Mouse (Mus musculus) hindbrain, embryonic 14.5 days (tissue): Measurements from ENCODE around the gene Denr. TPM values are rescaled to one million over a fixed set of nuclear protein-coding genes. Genes with fewer than 3 reads are reported as not detected.

Experiments used
- ATAC-seq: fragments of 200-750 bp; cut with Nextera tagmentation; 2 replicates; pipeline ENCODE4 v1.8.0; 2017; ENCODE audit warnings: moderate number of reproducible peaks, mild to moderate bottlenecking, moderate TSS enrichment, moderate library complexity; ENCODE audit not compliant: low FRiP score
- DNase-seq: peaks from one replicate; pipeline ENCODE4 v3.0.0-alpha.2; 2015; ENCODE audit warnings: low spot score
- H3K27ac ChIP-seq: fragments of 300-500 bp; sonication (generic); 2 replicates; pipeline ENCODE4 v1.5.1; 2014; ENCODE audit warnings: mild to moderate bottlenecking, moderate library complexity
- H3K27me3 ChIP-seq: fragments of 300-500 bp; sonication (generic); 2 replicates; pipeline ENCODE4 v1.6.1; 2014; ENCODE audit warnings: mild to moderate bottlenecking, low read length, mixed read lengths; ENCODE audit not compliant: control insufficient read depth, insufficient read depth
- H3K36me3 ChIP-seq: fragments of 300-500 bp; sonication (generic); replicated peaks from 2 replicates; pipeline ENCODE4 v1.6.1; 2014; ENCODE audit not compliant: control insufficient read depth, insufficient read depth
- H3K4me1 ChIP-seq: fragments of 300-500 bp; sonication (generic); replicated peaks from 2 replicates; pipeline ENCODE4 v1.6.1; 2014; ENCODE audit warnings: antibody characterized with exemption, low read length, mixed read lengths; ENCODE audit not compliant: control insufficient read depth, insufficient read depth
- H3K4me2 ChIP-seq: fragments of 300-500 bp; sonication (generic); replicated peaks from 2 replicates; pipeline ENCODE4 v1.6.1; 2014; ENCODE audit warnings: mild to moderate bottlenecking, moderate library complexity
- H3K4me3 ChIP-seq: fragments of 300-500 bp; sonication (generic); replicated peaks from 2 replicates; pipeline ENCODE4 v1.5.1; 2014; ENCODE audit warnings: mild to moderate bottlenecking, low read length
- H3K9ac ChIP-seq: fragments of 300-500 bp; sonication (generic); 2 replicates; pipeline ENCODE4 v1.6.1; 2014
- H3K9me3 ChIP-seq: fragments of 300-500 bp; sonication (generic); 2 replicates; pipeline ENCODE4 v1.6.1; 2016; ENCODE audit warnings: low read length; ENCODE audit not compliant: control insufficient read depth
- WGBS: fragments of 180-500 bp; shearing (Covaris S2); extraction: QIAGEN DNeasy Blood & Tissue Kit; methylation state at CpG from one replicate; pipeline ENCODE4 v1.1.7; 2014; 5-methylcytosine and 5-hydroxymethylcytosine counted together
- polyA plus RNA-seq: library from polyadenylated mRNA; unstranded; fragments of >200 nt; fragmentation: Nextera tagmentation; extraction: Ambion mirVana; gene quantifications from 2 replicates; pipeline ENCODE4 v1.2.1, GENCODE M21; 2014

The Denr gene
- polyA plus RNA-seq, 1 experiment from 2014 or later, result 111 TPM

- Histone ChIP-seq H3K4me2 (no peak within 1 kb of the TSS), H3K4me1 (no peaks in the 10 kb centered on the region), H3K27ac (no peak within 1 kb of the TSS), H3K36me3 (no peaks in the 10 kb centered on the region), H3K9ac (no peak within 1 kb of the TSS), H3K4me3 (no peak within 1 kb of the TSS), H3K27me3 (no peaks in the 10 kb centered on the region), H3K9me3 (no peaks in the 10 kb centered on the region)
- WGBS, result 76% methylated on average over 12 of the region's 12 CpGs
- DNase-seq (no peak), ATAC-seq (no peak)
Measured at GRCm38 (mm10) chr5:123879928-123880327, 27.0 kb upstream of the Denr start, which contains the start of gene Hcar1. Hcar1 (minus strand) TSS chr5:123880020.

- H3K4me3 ChIP-seq, result no peak overlapping the region
- no peak for DNase-seq
- no peak for ATAC-seq
- no peak overlapping the region for H3K9ac ChIP-seq
- H3K36me3 ChIP-seq, result no peaks in the 10 kb centered on the region
- no peaks in the 10 kb centered on the region for H3K9me3 ChIP-seq
- no peak overlapping the region for H3K27ac ChIP-seq
- WGBS, result 77% methylated on average over 14 of the region's 14 CpGs
- H3K4me1 ChIP-seq, result no peaks in the 10 kb centered on the region
- H3K4me2 ChIP-seq, result no peak overlapping the region
- H3K27me3 ChIP-seq, result no peaks in the 10 kb centered on the region
Measured at GRCm38 (mm10) chr5:123880778-123881177, 26.2 kb upstream of the Denr start.

GRCm38 (mm10) chr5:123883891-123884290, 23.1 kb upstream of the Denr start:
- Histone ChIP-seq H3K4me2 (no peak overlapping the region), H3K27ac (no peak overlapping the region), H3K27me3 (no peaks in the 10 kb centered on the region), H3K9ac (no peak overlapping the region), H3K4me1 (no peaks in the 10 kb centered on the region), H3K9me3 (no peaks in the 10 kb centered on the region), H3K36me3 (no peaks in the 10 kb centered on the region), H3K4me3 (no peak overlapping the region)
- ATAC-seq, result no peak
- WGBS, result 84% methylated on average over 7 of the region's 7 CpGs
- DNase-seq, result no peak

- H3K4me3 ChIP-seq, result no peak overlapping the region
- H3K4me1 ChIP-seq, result no peaks in the 10 kb centered on the region
- no peak for DNase-seq
- ATAC-seq, result no peak
- H3K9ac ChIP-seq, result no peak overlapping the region
- WGBS, result 76% methylated on average over 10 of the region's 10 CpGs
- H3K27me3 ChIP-seq, result no peaks in the 10 kb centered on the region
- no peaks in the 10 kb centered on the region for H3K9me3 ChIP-seq
- H3K36me3 ChIP-seq, result no peaks in the 10 kb centered on the region
- no peak overlapping the region for H3K4me2 ChIP-seq
- no peak overlapping the region for H3K27ac ChIP-seq
Measured at GRCm38 (mm10) chr5:123884332-123884731, 22.6 kb upstream of the Denr start.

GRCm38 (mm10) chr5:123886365-123886764, 20.6 kb upstream of the Denr start:
- Histone ChIP-seq H3K4me1 (no peaks in the 10 kb centered on the region), H3K9ac (no peak overlapping the region), H3K4me3 (no peak overlapping the region), H3K27me3 (no peaks in the 10 kb centered on the region), H3K36me3 (no peaks in the 10 kb centered on the region), H3K9me3 (no peaks in the 10 kb centered on the region), H3K4me2 (no peak overlapping the region), H3K27ac (no peak overlapping the region)
- DNase-seq (no peak), ATAC-seq (no peak)
- whole genome bisulfite sequencing, result 88% methylated on average over 3 of the region's 3 CpGs

GRCm38 (mm10) chr5:123890312-123890711, 16.7 kb upstream of the Denr start:
- H3K9me3 ChIP-seq, result no peaks in the 10 kb centered on the region
- no peaks in the 10 kb centered on the region for H3K36me3 ChIP-seq
- WGBS, result 80% methylated on average over 2 of the region's 2 CpGs
- ATAC-seq, result no peak
- H3K4me1 ChIP-seq, result no peaks in the 10 kb centered on the region
- no peak overlapping the region for H3K4me2 ChIP-seq
- H3K27me3 ChIP-seq, result no peaks in the 10 kb centered on the region
- H3K27ac ChIP-seq, result no peak overlapping the region
- no peak for DNase-seq
- no peak overlapping the region for H3K4me3 ChIP-seq
- no peak overlapping the region for H3K9ac ChIP-seq

GRCm38 (mm10) chr5:123890987-123891386, 16.0 kb upstream of the Denr start:
- H3K4me3 ChIP-seq, result no peak overlapping the region
- WGBS, result 78% methylated on average over 5 of the region's 5 CpGs
- H3K27ac ChIP-seq, result no peak overlapping the region
- H3K9ac ChIP-seq, result no peak overlapping the region
- H3K4me1 ChIP-seq, result no peaks in the 10 kb centered on the region
- no peaks in the 10 kb centered on the region for H3K27me3 ChIP-seq
- H3K9me3 ChIP-seq, result no peaks in the 10 kb centered on the region
- no peak overlapping the region for H3K4me2 ChIP-seq
- DNase-seq, result no peak
- H3K36me3 ChIP-seq, result no peaks in the 10 kb centered on the region
- ATAC-seq, result no peak

- WGBS, result 57% methylated on average over 6 of the region's 6 CpGs
- no peaks in the 10 kb centered on the region for H3K36me3 ChIP-seq
- H3K27ac ChIP-seq, result no peak overlapping the region
- no peaks in the 10 kb centered on the region for H3K27me3 ChIP-seq
- H3K9me3 ChIP-seq, result no peaks in the 10 kb centered on the region
- H3K4me2 ChIP-seq, result no peak overlapping the region
- ATAC-seq (no peak), DNase-seq (peak; percentile 30)
- no peaks in the 10 kb centered on the region for H3K4me1 ChIP-seq
- no peak overlapping the region for H3K9ac ChIP-seq
- no peak overlapping the region for H3K4me3 ChIP-seq
Measured at GRCm38 (mm10) chr5:123891669-123892068, 15.3 kb upstream of the Denr start.

GRCm38 (mm10) chr5:123893520-123893919, 13.5 kb upstream of the Denr start:
- no peak overlapping the region for H3K4me2 ChIP-seq
- no peak overlapping the region for H3K4me3 ChIP-seq
- no peaks in the 10 kb centered on the region for H3K36me3 ChIP-seq
- H3K27ac ChIP-seq, result no peak overlapping the region
- no peak for ATAC-seq
- H3K9ac ChIP-seq, result no peak overlapping the region
- 93% methylated on average over 5 of the region's 5 CpGs for WGBS
- no peaks in the 10 kb centered on the region for H3K27me3 ChIP-seq
- no peaks in the 10 kb centered on the region for H3K9me3 ChIP-seq
- no peaks in the 10 kb centered on the region for H3K4me1 ChIP-seq
- no peak for DNase-seq

GRCm38 (mm10) chr5:123896395-123896794, 10.6 kb upstream of the Denr start:
- no peaks in the 10 kb centered on the region for H3K4me1 ChIP-seq
- H3K4me3 ChIP-seq, result no peak overlapping the region
- no peak overlapping the region for H3K4me2 ChIP-seq
- no peaks in the 10 kb centered on the region for H3K9me3 ChIP-seq
- no peaks in the 10 kb centered on the region for H3K27me3 ChIP-seq
- WGBS, result 88% methylated on average over 11 of the region's 11 CpGs
- no peak overlapping the region for H3K27ac ChIP-seq
- H3K36me3 ChIP-seq, result no peaks in the 10 kb centered on the region
- no peak overlapping the region for H3K9ac ChIP-seq
- DNase-seq (no peak), ATAC-seq (no peak)
